Mouse (Mus musculus): Measurements from ENCODE around the gene Gm17019. TPM values are rescaled to one million over a fixed set of nuclear protein-coding genes. Genes with fewer than 3 reads are reported as not detected.
A peak's percentile ranks its signal among the peaks of the same experiment; 100 is the strongest.
"Not testable (repeated sequence)": the region's sequence is repeated elsewhere in the genome, so short reads cannot be mapped to it uniquely, and the experiment has no call there.

The Gm17019 gene
- total and polyA plus RNA-seq, 2 experiments from 2014 or later, result not detected

GRCm38 (mm10) chr5:14997556-14997955 is 35.2 kb downstream of the Gm17019 start:
- not testable (repeated sequence) for H3K4me2 ChIP-seq (ENCODE audit: low read depth, low read length); H3K9ac ChIP-seq (replicated peaks; ENCODE audit: low read length); ATAC-seq; H3K27me3 ChIP-seq (ENCODE audit: insufficient read depth, low read length); H3K36me3 ChIP-seq (ENCODE audit: insufficient read depth, low read length); H3K4me1 ChIP-seq (ENCODE audit: insufficient read depth, low read length); H3K4me3 ChIP-seq (ENCODE audit: low read length); H3K27ac ChIP-seq
- H3K9me3 ChIP-seq (ENCODE audit: low read length), result peaks cover 12% of the 10 kb centered on the region; the same call in 1 of the 2 replicates
- peak; percentile 2 for DNase-seq (ENCODE audit: low spot score)
- WGBS, result 83% methylated on average over 4 of the region's 4 CpGs

GRCm38 (mm10) chr5:14996670-14997249 is 36.0 kb downstream of the Gm17019 start:
- H3K9me3 ChIP-seq (ENCODE audit: low read length), result peaks cover 11% of the 10 kb centered on the region; the same call in 1 of the 2 replicates
- not testable (repeated sequence) for H3K4me2 ChIP-seq (ENCODE audit: low read depth, low read length); H3K4me3 ChIP-seq (ENCODE audit: low read length); H3K27ac ChIP-seq; H3K36me3 ChIP-seq (ENCODE audit: insufficient read depth, low read length); H3K27me3 ChIP-seq (ENCODE audit: insufficient read depth, low read length); H3K4me1 ChIP-seq (ENCODE audit: insufficient read depth, low read length); DNase-seq (ENCODE audit: low spot score); H3K9ac ChIP-seq (replicated peaks; ENCODE audit: low read length)
- 76% methylated on average over 6 of the region's 7 CpGs for WGBS
- 0 out of 2 replicates have a peak, but pooled peaks have one; percentile 27 for ATAC-seq

- not testable (repeated sequence) for H3K9ac ChIP-seq (replicated peaks; ENCODE audit: low read length); H3K27me3 ChIP-seq (ENCODE audit: insufficient read depth, low read length); H3K36me3 ChIP-seq (ENCODE audit: insufficient read depth, low read length); DNase-seq (ENCODE audit: low spot score); H3K27ac ChIP-seq; H3K4me2 ChIP-seq (ENCODE audit: low read depth, low read length); H3K9me3 ChIP-seq (ENCODE audit: low read length); H3K4me3 ChIP-seq (ENCODE audit: low read length); H3K4me1 ChIP-seq (ENCODE audit: insufficient read depth, low read length)
- 0 out of 2 replicates have a peak, but pooled peaks have one; percentile 67 for ATAC-seq
- 90% methylated on average over 6 of the region's 6 CpGs for WGBS
Observed at GRCm38 (mm10) chr5:14994124-14994523, 38.7 kb downstream of the Gm17019 start.

- H3K27ac ChIP-seq; H3K9ac ChIP-seq (replicated peaks; ENCODE audit: low read length): not testable (repeated sequence)
Observed at GRCm38 (mm10) chr5:14990375-14991158, 42.2 kb downstream of the Gm17019 start.

GRCm38 (mm10) chr5:14986649-14987387 is 46.0 kb downstream of the Gm17019 start:
- H3K9me3 ChIP-seq (ENCODE audit: low read length); H3K4me1 ChIP-seq (ENCODE audit: insufficient read depth, low read length); H3K4me2 ChIP-seq (ENCODE audit: low read depth, low read length); H3K4me3 ChIP-seq (ENCODE audit: low read length); H3K36me3 ChIP-seq (ENCODE audit: insufficient read depth, low read length); H3K27ac ChIP-seq; H3K9ac ChIP-seq (replicated peaks; ENCODE audit: low read length); DNase-seq (ENCODE audit: low spot score); H3K27me3 ChIP-seq (ENCODE audit: insufficient read depth, low read length): not testable (repeated sequence)
- ATAC-seq, result peak; percentile 69
- WGBS, result 43% methylated on average over 5 of the region's 6 CpGs

More at GRCm38 (mm10) chr5:14990375-14991158, 42.2 kb downstream of the Gm17019 start:
- not testable (repeated sequence) for ATAC-seq; H3K27me3 ChIP-seq (ENCODE audit: insufficient read depth, low read length); H3K4me3 ChIP-seq (ENCODE audit: low read length); H3K9me3 ChIP-seq (ENCODE audit: low read length); DNase-seq (ENCODE audit: low spot score); H3K4me2 ChIP-seq (ENCODE audit: low read depth, low read length); H3K36me3 ChIP-seq (ENCODE audit: insufficient read depth, low read length); H3K4me1 ChIP-seq (ENCODE audit: insufficient read depth, low read length)
- WGBS, result 82% methylated on average over 7 of the region's 8 CpGs

Other genes starting within 250 kb of the Gm17019 start
- not detected in 2 replicates for gene Gm9758, start 118.1 kb downstream of the Gm17019 start, total RNA-seq (2014; rRNA removed)
- gene Gm9758, start 118.1 kb downstream of the Gm17019 start, polyA plus RNA-seq (2015; fragmentation: Nextera tagmentation; extraction: Ambion mirVana), result not detected in 2 replicates
- gene Speer4e, start 94.6 kb downstream of the Gm17019 start, total RNA-seq (2014; rRNA removed), result not detected in 2 replicates
- not detected in 2 replicates for gene Speer4e, start 94.6 kb downstream of the Gm17019 start, polyA plus RNA-seq (2015; fragmentation: Nextera tagmentation; extraction: Ambion mirVana)
- not detected in 2 replicates for gene Gm10354, start 54.1 kb downstream of the Gm17019 start, total RNA-seq (2014; rRNA removed)
- not detected in 2 replicates for gene Gm10354, start 54.1 kb downstream of the Gm17019 start, polyA plus RNA-seq (2015; fragmentation: Nextera tagmentation; extraction: Ambion mirVana)

All from hindbrain, postnatal 0 days (tissue).